Mouse (Mus musculus): ENCODE results near the gene Ifnab. TPM values are rescaled to one million over a fixed set of nuclear protein-coding genes. Genes with fewer than 3 reads are reported as not detected.

The Ifnab gene
- polyA plus RNA-seq (2012; rRNA removed): not detected in 2 replicates

DNA sequence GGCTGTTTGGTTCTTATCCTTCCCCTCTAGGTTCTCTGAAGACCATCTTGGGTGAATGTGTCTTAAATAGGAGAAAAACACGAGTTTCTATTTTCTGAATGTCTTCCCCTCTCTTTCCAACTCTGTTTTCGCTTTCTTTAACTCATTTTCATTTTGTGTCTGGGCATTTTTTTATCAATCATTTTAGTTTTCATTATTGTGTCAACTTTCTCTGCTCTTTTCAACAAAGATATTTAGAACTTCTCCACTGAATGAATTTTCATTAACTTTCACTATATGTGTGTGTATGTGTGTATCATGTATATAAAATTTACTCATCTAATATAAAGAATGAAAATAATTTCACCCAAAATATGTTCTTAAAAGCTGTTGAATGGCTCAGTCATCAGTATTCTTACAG is at the start of gene Ifnab:
Ifnab (minus strand) TSS at position 101 of the 400 bp plus-strand sequence.

DNA sequence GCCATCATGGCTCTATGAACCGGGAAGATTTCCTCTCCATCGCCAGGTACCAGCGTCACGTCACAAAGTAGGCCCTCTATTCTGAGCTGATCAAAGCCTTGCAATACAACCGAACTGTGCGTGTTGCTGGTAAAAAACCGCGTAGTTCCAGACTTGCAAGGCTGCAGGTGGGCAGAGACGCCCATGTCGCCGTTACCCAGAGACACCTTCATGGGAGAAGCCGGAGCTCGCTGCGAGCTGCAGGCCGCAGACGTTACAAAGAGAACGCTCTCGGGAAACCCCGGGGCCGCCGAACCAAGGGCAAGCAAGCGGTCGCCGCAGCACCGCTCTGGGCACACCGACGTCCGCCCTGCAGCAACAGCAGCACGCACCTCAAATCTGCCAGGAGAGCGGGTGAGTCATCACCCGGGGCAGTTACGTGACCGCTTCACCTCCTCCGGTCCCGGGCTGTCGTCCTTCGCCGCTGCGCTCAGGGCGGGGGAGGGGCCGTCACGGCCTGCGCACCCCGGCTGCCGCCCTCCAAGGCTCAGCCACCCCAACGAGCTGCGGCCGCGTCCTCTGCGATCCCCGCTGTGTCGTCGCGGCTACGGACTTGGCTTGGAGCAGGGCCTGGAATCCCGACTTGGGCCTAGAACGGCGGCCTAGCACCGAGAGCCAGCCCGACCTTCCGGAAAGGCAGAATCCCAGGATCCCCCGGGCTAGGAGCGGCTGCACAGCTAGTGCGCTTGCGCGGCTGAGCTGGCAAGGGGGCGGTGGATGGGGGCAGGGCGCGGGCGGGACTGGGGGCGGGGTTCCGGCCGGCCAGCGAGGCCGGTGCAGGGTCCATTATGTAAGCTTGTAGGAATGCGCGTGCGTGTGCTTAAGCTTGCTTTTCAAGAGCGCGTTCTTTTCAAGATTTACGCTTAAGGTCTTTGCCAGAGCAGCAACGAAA is 30.9 kb upstream of the Ifnab start, which contains the start of the genes Gm26566 and Klhl9:
Gm26566 (plus strand) TSS at position 15 of the 931 bp plus-strand sequence.
Klhl9 (minus strand) TSS at position 675 of the 931 bp plus-strand sequence.

DNA sequence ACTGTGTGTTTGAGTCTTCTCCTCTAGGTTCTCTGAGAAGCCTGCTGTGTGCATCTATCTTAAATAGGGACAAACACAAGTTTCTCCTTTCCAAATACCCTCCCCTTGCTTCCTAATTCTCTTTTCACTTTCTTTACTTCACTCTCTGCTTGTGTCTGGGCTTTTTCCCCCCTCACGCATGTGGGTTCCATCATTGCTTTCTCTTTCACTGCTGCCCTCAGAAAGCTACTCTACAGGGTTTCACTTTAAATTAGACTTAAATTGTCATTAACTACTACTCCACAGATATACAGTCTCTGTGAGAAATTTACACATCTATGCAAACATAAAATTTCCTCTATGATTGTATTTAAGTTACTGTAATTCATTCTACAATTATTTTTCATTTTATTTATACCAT is 7.3 kb downstream of the Ifnab start, which contains the start of gene Ifna2:
Ifna2 (minus strand) TSS at position 101 of the 400 bp plus-strand sequence.

DNA sequence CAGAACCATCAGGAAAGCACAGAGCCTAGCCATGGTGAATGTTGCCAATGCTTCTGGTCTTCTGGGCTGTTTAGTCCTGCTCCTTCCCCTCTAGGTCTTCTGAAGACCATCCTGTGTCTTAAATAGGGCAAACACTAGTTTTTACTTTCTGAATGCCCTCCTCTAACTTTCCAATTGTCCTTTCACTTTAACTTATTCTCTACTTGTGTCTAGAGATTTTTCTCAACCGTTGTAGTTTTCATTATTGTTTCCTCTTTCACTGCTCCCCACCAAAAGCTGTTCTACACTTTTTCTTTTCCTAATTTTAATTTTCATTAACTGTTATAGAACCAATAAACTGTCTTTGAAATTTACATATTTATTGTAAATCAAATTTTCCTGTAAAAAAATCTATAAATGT is 14.3 kb downstream of the Ifnab start, which contains the start of gene Ifna16:
Ifna16 (minus strand) TSS at position 101 of the 400 bp plus-strand sequence.

DNA sequence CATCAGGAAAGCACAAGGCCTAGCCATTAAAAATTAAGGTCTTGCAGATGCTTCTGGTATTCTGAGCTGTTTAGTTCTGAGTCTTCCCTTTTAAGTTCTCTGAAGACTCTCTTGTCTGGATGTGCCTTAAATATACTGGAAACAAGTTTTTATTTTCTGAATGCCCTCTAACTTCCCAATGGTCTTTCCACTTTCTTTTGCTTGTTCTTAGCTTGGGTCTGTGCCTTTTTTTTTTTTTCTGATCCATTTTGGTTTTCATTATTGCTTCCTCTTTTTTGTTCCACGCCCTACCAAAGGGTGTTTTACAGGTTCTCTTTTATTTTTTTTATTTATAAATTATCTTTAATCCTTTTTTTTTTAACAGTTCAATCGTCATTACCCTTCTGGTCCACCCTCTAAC is 46.8 kb downstream of the Ifnab start, which contains the start of gene Ifna13:
Ifna13 (minus strand) TSS at position 101 of the 400 bp plus-strand sequence.

Other genes with a start within 250 kb of the Ifnab start
- not detected in 2 replicates for gene Ifnb1, start 168.6 kb downstream of the Ifnab start, polyA plus RNA-seq (2012; rRNA removed)
- gene Ifna15, start 133.1 kb downstream of the Ifnab start, polyA plus RNA-seq (2012; rRNA removed): not detected in 2 replicates
- not detected in 2 replicates for gene Ifna14, start 119.6 kb downstream of the Ifnab start, polyA plus RNA-seq (2012; rRNA removed)
- gene Ifna9, start 99.0 kb downstream of the Ifnab start, polyA plus RNA-seq (2012; rRNA removed): not detected in 2 replicates
- not detected in 2 replicates for gene Ifna12, start 88.0 kb downstream of the Ifnab start, polyA plus RNA-seq (2012; rRNA removed)
- gene C87499, start 56.9 kb downstream of the Ifnab start, polyA plus RNA-seq (2012; rRNA removed): not detected in 2 replicates
- not detected in 2 replicates for gene Ifna13, start 46.9 kb downstream of the Ifnab start, polyA plus RNA-seq (2012; rRNA removed)
- gene Ifna16, start 14.4 kb downstream of the Ifnab start, polyA plus RNA-seq (2012; rRNA removed): not detected in 2 replicates
- not detected in 2 replicates for gene Ifna2, start 7.4 kb downstream of the Ifnab start, polyA plus RNA-seq (2012; rRNA removed)
- gene Gm26566, start 30.4 kb upstream of the Ifnab start, polyA plus RNA-seq (2012; rRNA removed): 0.15 and 0.44 TPM in 2 replicates
- gene Klhl9, start 31.1 kb upstream of the Ifnab start, polyA plus RNA-seq (2012; rRNA removed): 17.9 and 18.2 TPM in 2 replicates
- gene Gm13271, start 63.5 kb upstream of the Ifnab start, polyA plus RNA-seq (2012; rRNA removed): not detected in 2 replicates
- not detected in 2 replicates for gene Gm13283, start 68.8 kb upstream of the Ifnab start, polyA plus RNA-seq (2012; rRNA removed)
- gene Gm13290, start 82.5 kb upstream of the Ifnab start, polyA plus RNA-seq (2012; rRNA removed): not detected in 2 replicates
- gene Gm13289, start 85.6 kb upstream of the Ifnab start, polyA plus RNA-seq (2012; rRNA removed): not detected in 2 replicates
- not detected in 2 replicates for gene Gm13272, start 88.5 kb upstream of the Ifnab start, polyA plus RNA-seq (2012; rRNA removed)
- gene Ifnz, start 90.8 kb upstream of the Ifnab start, polyA plus RNA-seq (2012; rRNA removed): not detected in 2 replicates
- not detected in 2 replicates for gene Gm13276, start 94.3 kb upstream of the Ifnab start, polyA plus RNA-seq (2012; rRNA removed)
- not detected in 2 replicates for gene Gm13277, start 97.3 kb upstream of the Ifnab start, polyA plus RNA-seq (2012; rRNA removed)
- gene Gm13278, start 100.2 kb upstream of the Ifnab start, polyA plus RNA-seq (2012; rRNA removed): not detected in 2 replicates
- gene Gm13275, start 103.1 kb upstream of the Ifnab start, polyA plus RNA-seq (2012; rRNA removed): not detected in 2 replicates
- not detected in 2 replicates for gene Gm13279, start 106.0 kb upstream of the Ifnab start, polyA plus RNA-seq (2012; rRNA removed)
- not detected in 2 replicates for gene Gm13285, start 108.3 kb upstream of the Ifnab start, polyA plus RNA-seq (2012; rRNA removed)
- gene Gm13287, start 111.9 kb upstream of the Ifnab start, polyA plus RNA-seq (2012; rRNA removed): not detected in 2 replicates
- not detected in 2 replicates for gene Gm13288, start 114.2 kb upstream of the Ifnab start, polyA plus RNA-seq (2012; rRNA removed)
- gene Ifna7, start 124.9 kb upstream of the Ifnab start, polyA plus RNA-seq (2012; rRNA removed): not detected in 2 replicates
- not detected in 2 replicates for gene Ifna11, start 128.6 kb upstream of the Ifnab start, polyA plus RNA-seq (2012; rRNA removed)
- not detected in 2 replicates for gene Ifna6, start 136.1 kb upstream of the Ifnab start, polyA plus RNA-seq (2012; rRNA removed)
- not detected in 2 replicates for gene Ifna5, start 144.2 kb upstream of the Ifnab start, polyA plus RNA-seq (2012; rRNA removed)
- gene Ifna4, start 150.5 kb upstream of the Ifnab start, polyA plus RNA-seq (2012; rRNA removed): not detected in 2 replicates
- gene Ifna1, start 158.7 kb upstream of the Ifnab start, polyA plus RNA-seq (2012; rRNA removed): not detected in 2 replicates
- not detected in 2 replicates for gene Ifne, start 188.8 kb upstream of the Ifnab start, polyA plus RNA-seq (2012; rRNA removed)

Measured in colon, adult 2 months (tissue).